Mouse (Mus musculus) olfactory bulb, adult 2 months (tissue): ENCODE data around the gene Oxct1. TPM values are rescaled to one million over a fixed set of nuclear protein-coding genes. Genes with fewer than 3 reads are reported as not detected.

Experiments used
- H3K27ac ChIP-seq: fragments of 200-500 bp; 2 replicates; pipeline ENCODE4 v1.5.1; 2012; ENCODE audit warnings: low read depth, low read length; ENCODE audit not compliant: insufficient read depth
- H3K4me1 ChIP-seq: fragments of 200-500 bp; 2 replicates; pipeline ENCODE4 v1.6.1; 2012; ENCODE audit warnings: low read length; ENCODE audit not compliant: control insufficient read depth, insufficient read depth
- H3K4me3 ChIP-seq: fragments of 200-500 bp; 2 replicates; pipeline ENCODE4 v1.5.1; 2012; ENCODE audit warnings: mild to moderate bottlenecking, low read depth, low read length, moderate library complexity; ENCODE audit not compliant: insufficient read depth
- CTCF ChIP-seq: fragments of 200-500 bp; IDR thresholded peaks from 2 replicates; pipeline ENCODE4 v1.5.1; 2012; ENCODE audit warnings: low read depth, mild to moderate bottlenecking, low read length, moderate library complexity; ENCODE audit not compliant: insufficient read depth
- POLR2A ChIP-seq: fragments of 200-500 bp; IDR thresholded peaks from 2 replicates; pipeline ENCODE4 v1.6.1; 2012; ENCODE audit warnings: mild to moderate bottlenecking, low read depth, low read length, moderate library complexity; ENCODE audit not compliant: insufficient read depth
- WGBS: fragments of 180-500 bp; shearing (Covaris S2); methylation state at CpG from one replicate; pipeline ENCODE4 v1.1.7; 2018; 5-methylcytosine and 5-hydroxymethylcytosine counted together
- polyA plus RNA-seq: library from polyadenylated mRNA; stranded (reverse); fragments of >200 nt; gene quantifications from 2 replicates; pipeline ENCODE4 v1.2.4, GENCODE M21; 2012; ENCODE audit warnings: low replicate concordance; ENCODE audit not compliant: missing spikeins, insufficient read depth, insufficient read length

Gene Oxct1
- polyA plus RNA-seq, 1 experiment = 209 TPM

GRCm38 (mm10) chr15:4138524-4138923 is 112.3 kb downstream of the Oxct1 start:
- Histone ChIP-seq H3K4me1 (peaks cover 8% of the 10 kb centered on the region), H3K4me3 (no peak overlapping the region), H3K27ac (no peak overlapping the region)
- TF ChIP-seq CTCF = no peak
- no peak for TF ChIP-seq POLR2A
- WGBS = 19% methylated on average over 1 of the region's 1 CpGs

GRCm38 (mm10) chr15:4139516-4139915 is 113.3 kb downstream of the Oxct1 start:
- 48% methylated on average over 12 of the region's 12 CpGs for WGBS
- peaks cover 8% of the 10 kb centered on the region for H3K4me1 ChIP-seq
- peak overlapping the region; percentile 33 for H3K27ac ChIP-seq
- no peak overlapping the region for H3K4me3 ChIP-seq
- no peak for TF ChIP-seq POLR2A
- no peak for TF ChIP-seq CTCF

- 94% methylated on average over 5 of the region's 5 CpGs for WGBS
- Histone ChIP-seq H3K4me3 (no peak overlapping the region), H3K4me1 (no peaks in the 10 kb centered on the region; the same call in 1 of the 2 replicates), H3K27ac (no peak overlapping the region)
- TF ChIP-seq CTCF (no peak), POLR2A (no peak)
These were observed 119.2 kb downstream of the Oxct1 start for GRCm38 (mm10) chr15:4145352-4145751.

- TF ChIP-seq POLR2A (no peak), CTCF (no peak)
- no peak overlapping the region for H3K27ac ChIP-seq
- no peak overlapping the region for H3K4me3 ChIP-seq
- no peaks in the 10 kb centered on the region; the same call in 1 of the 2 replicates for H3K4me1 ChIP-seq
- WGBS = 94% methylated on average over 2 of the region's 2 CpGs
These were observed 121.5 kb downstream of the Oxct1 start for GRCm38 (mm10) chr15:4147700-4148099.

GRCm38 (mm10) chr15:4148649-4149389 is 122.6 kb downstream of the Oxct1 start:
- 79% methylated on average over 8 of the region's 8 CpGs for WGBS
- Histone ChIP-seq H3K4me1 (no peaks in the 10 kb centered on the region; the same call in 1 of the 2 replicates), H3K27ac (no peak overlapping the region), H3K4me3 (no peak overlapping the region)
- no peak for TF ChIP-seq POLR2A
- TF ChIP-seq CTCF = no peak

- H3K27ac ChIP-seq = no peak overlapping the region
- 84% methylated on average over 4 of the region's 4 CpGs for WGBS
- TF ChIP-seq POLR2A (no peak), CTCF (no peak)
These were observed 128.5 kb downstream of the Oxct1 start for GRCm38 (mm10) chr15:4154646-4155045.

GRCm38 (mm10) chr15:4167946-4168345 is 141.8 kb downstream of the Oxct1 start:
- Histone ChIP-seq H3K4me3 (no peak overlapping the region), H3K27ac (no peak overlapping the region), H3K4me1 (no peaks in the 10 kb centered on the region)
- TF ChIP-seq CTCF (no peak), POLR2A (no peak)
- WGBS = 77% methylated on average over 2 of the region's 2 CpGs

More at GRCm38 (mm10) chr15:4154646-4155045, 128.5 kb downstream of the Oxct1 start:
- no peaks in the 10 kb centered on the region for H3K4me1 ChIP-seq
- no peak overlapping the region for H3K4me3 ChIP-seq

- Histone ChIP-seq H3K4me1 (no peaks in the 10 kb centered on the region), H3K4me3 (no peak overlapping the region), H3K27ac (no peak overlapping the region)
- no peak for TF ChIP-seq CTCF
- TF ChIP-seq POLR2A = no peak
- WGBS = 72% methylated on average over 2 of the region's 2 CpGs
These were observed 145.4 kb downstream of the Oxct1 start for GRCm38 (mm10) chr15:4171600-4171999.

GRCm38 (mm10) chr15:4197913-4198312 is 171.7 kb downstream of the Oxct1 start:
- Histone ChIP-seq H3K27ac (no peak overlapping the region), H3K4me1 (no peaks in the 10 kb centered on the region), H3K4me3 (no peak overlapping the region)
- TF ChIP-seq CTCF = no peak
- TF ChIP-seq POLR2A = no peak

Other genes with a start within 250 kb of the Oxct1 start
- gene Fbxo4, start 46.8 kb upstream of the Oxct1 start, polyA plus RNA-seq = not detected in 2 replicates
- gene AW549877, start 30.6 kb upstream of the Oxct1 start, polyA plus RNA-seq = not detected in 2 replicates